Mouse (Mus musculus): ENCODE data around the gene Patl1. TPM values are rescaled to one million over a fixed set of nuclear protein-coding genes. Genes with fewer than 3 reads are reported as not detected.
A peak's percentile ranks its signal among the peaks of the same experiment; 100 is the strongest.

The Patl1 gene
- polyA plus RNA-seq, 1 experiment from 2014 or later: 17.7 TPM

Small RNA genes within 50 kb of the gene (microRNA-seq; reads per million reads assigned to microRNA genes)
- gene Mir6994 (ENCODE audit: borderline number of aligned reads): 4.5 reads per million, percentile 19 among the genes with 10 or more reads in this experiment

Other genes starting within 250 kb of the Patl1 start
- not detected in 2 replicates for gene Oosp1, start 221.2 kb upstream of the Patl1 start, polyA plus RNA-seq (2015; fragmentation: Nextera tagmentation; extraction: Ambion mirVana)
- gene Oosp3, start 215.3 kb upstream of the Patl1 start, polyA plus RNA-seq (2015; fragmentation: Nextera tagmentation; extraction: Ambion mirVana): not detected in 2 replicates
- gene Gif, start 164.8 kb upstream of the Patl1 start, polyA plus RNA-seq (2015; fragmentation: Nextera tagmentation; extraction: Ambion mirVana): not detected in 2 replicates
- gene Mrpl16, start 142.0 kb upstream of the Patl1 start, polyA plus RNA-seq (2015; fragmentation: Nextera tagmentation; extraction: Ambion mirVana): 40.5 and 44.1 TPM in 2 replicates
- gene Stx3, start 93.0 kb upstream of the Patl1 start, polyA plus RNA-seq (2015; fragmentation: Nextera tagmentation; extraction: Ambion mirVana): 10.4 and 10.7 TPM in 2 replicates
- gene Olfr1417, start 73.2 kb upstream of the Patl1 start, polyA plus RNA-seq (2015; fragmentation: Nextera tagmentation; extraction: Ambion mirVana): not detected in 2 replicates
- gene Olfr1418, start 51.3 kb upstream of the Patl1 start, polyA plus RNA-seq (2015; fragmentation: Nextera tagmentation; extraction: Ambion mirVana): not detected in 2 replicates
- not detected in 2 replicates for gene Olfr1419, start 37.3 kb upstream of the Patl1 start, polyA plus RNA-seq (2015; fragmentation: Nextera tagmentation; extraction: Ambion mirVana)
- gene Olfr1420, start 25.8 kb upstream of the Patl1 start, polyA plus RNA-seq (2015; fragmentation: Nextera tagmentation; extraction: Ambion mirVana): 0.05 TPM in 1 of 2 replicates, not detected in the other
- gene Osbp, start 53.5 kb downstream of the Patl1 start, polyA plus RNA-seq (2015; fragmentation: Nextera tagmentation; extraction: Ambion mirVana): 4.5 and 5.4 TPM in 2 replicates
- 0.04 TPM in 1 of 2 replicates, not detected in the other for gene Olfr1423, start 128.9 kb downstream of the Patl1 start, polyA plus RNA-seq (2015; fragmentation: Nextera tagmentation; extraction: Ambion mirVana)
- gene Olfr1424, start 150.3 kb downstream of the Patl1 start, polyA plus RNA-seq (2015; fragmentation: Nextera tagmentation; extraction: Ambion mirVana): not detected in 2 replicates
- not detected in 2 replicates for gene Olfr1425, start 165.3 kb downstream of the Patl1 start, polyA plus RNA-seq (2015; fragmentation: Nextera tagmentation; extraction: Ambion mirVana)
- gene Olfr1426, start 179.6 kb downstream of the Patl1 start, polyA plus RNA-seq (2015; fragmentation: Nextera tagmentation; extraction: Ambion mirVana): not detected in 2 replicates
- gene Olfr1427, start 190.9 kb downstream of the Patl1 start, polyA plus RNA-seq (2015; fragmentation: Nextera tagmentation; extraction: Ambion mirVana): 0.09 TPM in 1 of 2 replicates, not detected in the other
- not detected in 2 replicates for gene Olfr1428, start 203.5 kb downstream of the Patl1 start, polyA plus RNA-seq (2015; fragmentation: Nextera tagmentation; extraction: Ambion mirVana)
- not detected in 2 replicates for gene Olfr76, start 210.8 kb downstream of the Patl1 start, polyA plus RNA-seq (2015; fragmentation: Nextera tagmentation; extraction: Ambion mirVana)